Mouse (Mus musculus) A20 (cell line): ENCODE results near the gene Gps2.
A peak's percentile ranks its signal among the peaks of the same experiment; 100 is the strongest.

Experiments
- DNase-seq: peaks from one replicate; pipeline ENCODE4 v3.0.0-alpha.2; 2011; ENCODE audit warnings: low read depth, low spot score

Gps2 gene

GRCm38 (mm10) chr11:69913554-69914371, at the start of gene Gps2:
Gene Gps2 (plus strand): TSS chr11:69913888.
- DNase-seq: peak; percentile 95

- no peak for DNase-seq
Observed at GRCm38 (mm10) chr11:69864138-69864860, 49.4 kb upstream of the Gps2 start.

GRCm38 (mm10) chr11:69865561-69865960, 48.1 kb upstream of the Gps2 start:
- DNase-seq: no peak

GRCm38 (mm10) chr11:69867335-69867734, 46.4 kb upstream of the Gps2 start:
- no peak for DNase-seq

GRCm38 (mm10) chr11:69870289-69871069, 43.2 kb upstream of the Gps2 start:
- no peak for DNase-seq

GRCm38 (mm10) chr11:69871822-69872221, 41.9 kb upstream of the Gps2 start:
- DNase-seq: peak; percentile 47

GRCm38 (mm10) chr11:69872451-69872850, 41.2 kb upstream of the Gps2 start:
- no peak for DNase-seq

- DNase-seq: peak; percentile 28
Observed at GRCm38 (mm10) chr11:69876186-69876585, 37.5 kb upstream of the Gps2 start.

- peak; percentile 91 for DNase-seq
Observed at GRCm38 (mm10) chr11:69876867-69877266, 36.8 kb upstream of the Gps2 start.

- no peak for DNase-seq
Observed at GRCm38 (mm10) chr11:69877878-69878277, 35.8 kb upstream of the Gps2 start, which contains the start of gene Tmem95. Gene Tmem95 (minus strand): TSS chr11:69878018.

- DNase-seq: no peak
Observed at GRCm38 (mm10) chr11:69878399-69878798, 35.3 kb upstream of the Gps2 start.

GRCm38 (mm10) chr11:69878952-69879351, 34.7 kb upstream of the Gps2 start:
- DNase-seq: no peak

GRCm38 (mm10) chr11:69879711-69880110, 34.0 kb upstream of the Gps2 start:
- DNase-seq: no peak

- DNase-seq: peak; percentile 88
Observed at GRCm38 (mm10) chr11:69880506-69880852, 33.2 kb upstream of the Gps2 start.

GRCm38 (mm10) chr11:69880853-69881603, 32.7 kb upstream of the Gps2 start, which contains the start of gene Kctd11:
Gene Kctd11 (minus strand): TSS chr11:69881406.
- peak; percentile 94 for DNase-seq

- no peak for DNase-seq
Observed at GRCm38 (mm10) chr11:69881787-69882670, 31.7 kb upstream of the Gps2 start.

GRCm38 (mm10) chr11:69883066-69883465, 30.6 kb upstream of the Gps2 start:
- DNase-seq: peak; percentile 65

- no peak for DNase-seq
Observed at GRCm38 (mm10) chr11:69883527-69884151, 30.0 kb upstream of the Gps2 start.

GRCm38 (mm10) chr11:69884240-69884639, 29.4 kb upstream of the Gps2 start:
- no peak for DNase-seq

- no peak for DNase-seq
Observed at GRCm38 (mm10) chr11:69884663-69885062, 29.0 kb upstream of the Gps2 start.
